Mouse (Mus musculus): ENCODE results near the gene Arhgef38. TPM values are rescaled to one million over a fixed set of nuclear protein-coding genes. Genes with fewer than 3 reads are reported as not detected.

Gene Arhgef38
- total and polyA plus RNA-seq, 3 experiments: 0.11 to 0.15 TPM; not detected in 1

- H3K27me3 ChIP-seq (ENCODE audit: insufficient read depth, low read length): no peaks in the 10 kb centered on the region
- no peaks in the 10 kb centered on the region for H3K9me3 ChIP-seq (replicated peaks)
- H3K4me1 ChIP-seq (ENCODE audit: insufficient read depth, low read depth, low read length): peaks cover 4% of the 10 kb centered on the region
- TF ChIP-seq GATA2 (IDR thresholded peaks at IDR 0.05; ENCODE audit: borderline replicate concordance, low read depth, low read length): no peak
- no peak for TF ChIP-seq CTCF (IDR thresholded peaks at IDR 0.05; ENCODE audit: low read depth, low read length)
- no peak for TF ChIP-seq POLR2AphosphoS5 (IDR thresholded peaks at IDR 0.05; ENCODE audit: insufficient replicate concordance, low read depth, low read length)
- no peak for TF ChIP-seq GATA1 (IDR thresholded peaks at IDR 0.05; ENCODE audit: borderline replicate concordance, low read length)
- TF ChIP-seq TAL1 (conservative IDR thresholded peaks at IDR 0.05; ENCODE audit: low read depth, low read length): no peak
- H3K36me3 ChIP-seq (replicated peaks): peaks cover 42% of the 10 kb centered on the region
- H3K4me3 ChIP-seq (ENCODE audit: low read depth, low read length): no peak overlapping the region
- DNase-seq (ENCODE audit: low spot score): no peak
- no peak for ATAC-seq (ENCODE audit: extremely low read depth, insufficient number of reproducible peaks, low FRiP score, poor library complexity, severe bottlenecking)
Measured at GRCm38 (mm10) chr3:133109844-133110243, 124.9 kb downstream of the Arhgef38 start.

DNA sequence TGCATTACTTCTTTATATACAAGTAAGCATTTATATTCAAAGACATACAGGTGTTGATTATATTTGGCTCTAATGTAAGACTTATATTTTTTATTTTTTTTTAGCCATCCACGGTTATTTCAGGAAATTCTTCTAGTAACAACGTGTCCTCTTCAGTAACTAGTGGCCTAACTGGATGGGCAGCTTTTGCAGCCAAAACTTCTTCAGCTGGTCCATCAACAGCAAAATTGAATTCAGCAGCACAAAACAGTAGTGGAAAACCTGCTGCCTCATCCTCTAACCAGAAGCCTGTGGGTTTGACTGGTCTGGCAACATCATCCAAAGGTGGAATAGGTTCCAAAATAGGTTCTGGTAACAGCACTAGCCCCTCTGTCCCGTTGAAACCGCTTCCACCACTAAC lies 126.0 kb downstream of the Arhgef38 start:
- peaks cover 52% of the 10 kb centered on the region for H3K36me3 ChIP-seq (replicated peaks)
- ATAC-seq (ENCODE audit: extremely low read depth, insufficient number of reproducible peaks, low FRiP score, poor library complexity, severe bottlenecking) (no peak), DNase-seq (ENCODE audit: low spot score) (no peak)
- no peaks in the 10 kb centered on the region for H3K27me3 ChIP-seq (ENCODE audit: insufficient read depth, low read length)
- H3K4me3 ChIP-seq (ENCODE audit: low read depth, low read length): no peak overlapping the region
- peaks cover 3% of the 10 kb centered on the region; the same call in 1 of the 2 replicates for H3K4me1 ChIP-seq (ENCODE audit: insufficient read depth, low read depth, low read length)
- no peaks in the 10 kb centered on the region for H3K9me3 ChIP-seq (replicated peaks)
- TF ChIP-seq GATA2 (IDR thresholded peaks at IDR 0.05; ENCODE audit: borderline replicate concordance, low read depth, low read length) (no peak), CTCF (IDR thresholded peaks at IDR 0.05; ENCODE audit: low read depth, low read length) (no peak), GATA1 (IDR thresholded peaks at IDR 0.05; ENCODE audit: borderline replicate concordance, low read length) (no peak), POLR2AphosphoS5 (IDR thresholded peaks at IDR 0.05; ENCODE audit: insufficient replicate concordance, low read depth, low read length) (no peak), TAL1 (conservative IDR thresholded peaks at IDR 0.05; ENCODE audit: low read depth, low read length) (no peak)

DNA sequence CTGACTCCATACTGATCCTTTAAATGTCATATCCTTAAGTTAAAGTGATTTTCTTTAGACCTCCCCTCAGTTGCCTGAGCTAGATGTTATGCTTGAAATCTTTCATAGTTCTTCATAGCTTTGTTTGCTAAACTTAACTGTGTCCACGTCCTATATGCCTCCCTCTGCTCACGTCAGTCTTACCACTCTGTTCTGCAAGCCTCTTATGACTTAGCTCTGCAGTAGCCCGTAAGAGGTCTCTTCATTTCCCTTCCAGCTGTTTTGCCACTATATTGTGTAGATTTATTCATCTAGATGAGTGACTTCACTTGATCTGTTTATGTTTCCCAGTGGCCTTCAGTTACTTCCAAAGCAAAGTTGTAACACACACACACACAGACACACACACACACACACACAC lies 130.3 kb downstream of the Arhgef38 start:
- no peaks in the 10 kb centered on the region for H3K4me1 ChIP-seq (ENCODE audit: insufficient read depth, low read depth, low read length)
- no peak for DNase-seq (ENCODE audit: low spot score)
- H3K9me3 ChIP-seq (replicated peaks): no peaks in the 10 kb centered on the region
- H3K4me3 ChIP-seq (ENCODE audit: low read depth, low read length): no peak overlapping the region
- peaks cover 78% of the 10 kb centered on the region for H3K36me3 ChIP-seq (replicated peaks)
- ATAC-seq (ENCODE audit: extremely low read depth, insufficient number of reproducible peaks, low FRiP score, poor library complexity, severe bottlenecking): no peak
- TF ChIP-seq TAL1 (conservative IDR thresholded peaks at IDR 0.05; ENCODE audit: low read depth, low read length) (no peak), GATA1 (IDR thresholded peaks at IDR 0.05; ENCODE audit: borderline replicate concordance, low read length) (no peak), POLR2AphosphoS5 (IDR thresholded peaks at IDR 0.05; ENCODE audit: insufficient replicate concordance, low read depth, low read length) (no peak), CTCF (IDR thresholded peaks at IDR 0.05; ENCODE audit: low read depth, low read length) (no peak), GATA2 (IDR thresholded peaks at IDR 0.05; ENCODE audit: borderline replicate concordance, low read depth, low read length) (no peak)
- no peaks in the 10 kb centered on the region for H3K27me3 ChIP-seq (ENCODE audit: insufficient read depth, low read length)

GRCm38 (mm10) chr3:133103768-133104167 lies 131.0 kb downstream of the Arhgef38 start:
- ATAC-seq (ENCODE audit: extremely low read depth, insufficient number of reproducible peaks, low FRiP score, poor library complexity, severe bottlenecking): no peak

DNA sequence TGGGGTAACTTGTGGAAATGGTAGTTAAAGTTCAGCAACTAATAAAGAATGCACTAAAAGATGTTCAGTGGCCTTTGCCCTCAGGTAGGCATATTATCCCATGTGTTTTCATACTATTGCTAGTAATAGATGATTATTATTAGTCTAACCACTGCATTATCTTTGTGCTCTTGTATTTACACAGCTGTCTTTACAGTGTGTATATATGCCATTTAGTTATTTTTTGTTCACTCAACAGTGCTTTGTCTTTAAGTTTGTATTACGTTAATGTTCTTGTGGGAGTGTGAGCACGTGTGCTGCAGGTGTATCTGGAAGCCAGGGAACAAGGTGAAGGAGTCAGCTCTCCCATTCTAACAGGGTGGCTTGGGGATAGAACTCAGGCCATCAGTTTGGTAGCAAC lies 135.8 kb downstream of the Arhgef38 start:
- Histone ChIP-seq H3K36me3 (replicated peaks) (peaks cover 68% of the 10 kb centered on the region), H3K9me3 (replicated peaks) (no peaks in the 10 kb centered on the region), H3K4me3 (ENCODE audit: low read depth, low read length) (no peak overlapping the region), H3K27me3 (ENCODE audit: insufficient read depth, low read length) (no peaks in the 10 kb centered on the region), H3K4me1 (ENCODE audit: insufficient read depth, low read depth, low read length) (peaks cover 17% of the 10 kb centered on the region; the same call in 1 of the 2 replicates)
- ATAC-seq (ENCODE audit: extremely low read depth, insufficient number of reproducible peaks, low FRiP score, poor library complexity, severe bottlenecking) (no peak), DNase-seq (ENCODE audit: low spot score) (no peak)
- TF ChIP-seq POLR2AphosphoS5 (IDR thresholded peaks at IDR 0.05; ENCODE audit: insufficient replicate concordance, low read depth, low read length) (no peak), GATA2 (IDR thresholded peaks at IDR 0.05; ENCODE audit: borderline replicate concordance, low read depth, low read length) (no peak), GATA1 (IDR thresholded peaks at IDR 0.05; ENCODE audit: borderline replicate concordance, low read length) (no peak), CTCF (IDR thresholded peaks at IDR 0.05; ENCODE audit: low read depth, low read length) (no peak), TAL1 (conservative IDR thresholded peaks at IDR 0.05; ENCODE audit: low read depth, low read length) (no peak)

More at GRCm38 (mm10) chr3:133103768-133104167, 131.0 kb downstream of the Arhgef38 start:
- H3K4me1 ChIP-seq (ENCODE audit: insufficient read depth, low read depth, low read length): no peaks in the 10 kb centered on the region
- H3K4me3 ChIP-seq (ENCODE audit: low read depth, low read length): no peak overlapping the region
- TF ChIP-seq TAL1 (conservative IDR thresholded peaks at IDR 0.05; ENCODE audit: low read depth, low read length) (no peak), CTCF (IDR thresholded peaks at IDR 0.05; ENCODE audit: low read depth, low read length) (no peak), GATA1 (IDR thresholded peaks at IDR 0.05; ENCODE audit: borderline replicate concordance, low read length) (no peak), POLR2AphosphoS5 (IDR thresholded peaks at IDR 0.05; ENCODE audit: insufficient replicate concordance, low read depth, low read length) (no peak), GATA2 (IDR thresholded peaks at IDR 0.05; ENCODE audit: borderline replicate concordance, low read depth, low read length) (no peak)
- H3K36me3 ChIP-seq (replicated peaks): peaks cover 79% of the 10 kb centered on the region
- no peak for DNase-seq (ENCODE audit: low spot score)
- H3K27me3 ChIP-seq (ENCODE audit: insufficient read depth, low read length): no peaks in the 10 kb centered on the region
- no peaks in the 10 kb centered on the region for H3K9me3 ChIP-seq (replicated peaks)

DNA sequence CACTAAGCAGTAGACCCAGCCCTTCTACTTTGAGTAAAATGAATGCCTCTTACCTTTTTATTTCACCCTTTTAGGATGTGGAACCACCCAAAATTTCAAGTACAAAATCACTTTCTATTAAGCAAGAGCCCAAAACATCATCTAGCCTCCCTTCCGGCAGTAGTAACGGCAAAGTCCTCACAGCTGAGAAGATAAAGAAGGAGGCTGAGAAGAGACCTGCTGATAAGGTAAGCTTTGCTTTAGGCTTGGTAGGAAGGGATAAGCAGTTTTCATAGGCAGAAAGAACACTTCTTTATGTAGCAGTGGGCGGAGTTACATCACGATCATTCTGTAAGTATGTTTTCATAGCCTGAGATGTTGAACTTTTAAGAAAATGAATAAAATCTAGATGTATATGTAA lies 136.4 kb downstream of the Arhgef38 start:
- ATAC-seq (ENCODE audit: extremely low read depth, insufficient number of reproducible peaks, low FRiP score, poor library complexity, severe bottlenecking) (no peak), DNase-seq (ENCODE audit: low spot score) (no peak)
- Histone ChIP-seq H3K4me3 (ENCODE audit: low read depth, low read length) (no peak overlapping the region), H3K9me3 (replicated peaks) (no peaks in the 10 kb centered on the region), H3K36me3 (replicated peaks) (peaks cover 65% of the 10 kb centered on the region), H3K27me3 (ENCODE audit: insufficient read depth, low read length) (no peaks in the 10 kb centered on the region), H3K4me1 (ENCODE audit: insufficient read depth, low read depth, low read length) (peaks cover 21% of the 10 kb centered on the region)
- no peak for TF ChIP-seq GATA2 (IDR thresholded peaks at IDR 0.05; ENCODE audit: borderline replicate concordance, low read depth, low read length)
- no peak for TF ChIP-seq POLR2AphosphoS5 (IDR thresholded peaks at IDR 0.05; ENCODE audit: insufficient replicate concordance, low read depth, low read length)
- TF ChIP-seq CTCF (IDR thresholded peaks at IDR 0.05; ENCODE audit: low read depth, low read length): no peak
- no peak for TF ChIP-seq GATA1 (IDR thresholded peaks at IDR 0.05; ENCODE audit: borderline replicate concordance, low read length)

Data from G1E (cell line).